Mouse (Mus musculus) embryonic stem cell, embryonic (primary cell): ENCODE data around the gene Epb41l2.

Experiments used
- CTCF ChIA-PET, 4 experiments: fragments of 300-600 bp in 2 of 4; fragments of 350-600 bp in 2 of 4; sonication (Branson Sonifier 250); formaldehyde crosslinking; loops; one replicate each; lab custom pipeline; 2022; ENCODE audit warnings: inconsistent platforms in 2 of 4; lab: Charles Lee
- POLR2A ChIA-PET, 4 experiments: fragments of 300-600 bp in 2 of 4; fragments of 350-600 bp in 2 of 4; sonication (Branson Sonifier 250); formaldehyde crosslinking; loops; one replicate each; lab custom pipeline; 2022; ENCODE audit warnings: antibody characterized with exemption in 4 of 4, inconsistent platforms in 1 of 4; lab: Charles Lee

Gene Epb41l2

GRCm38 (mm10) chr10:25471944-25472343, 112.3 kb downstream of the Epb41l2 start:
- ChIA-PET POLR2A (interaction anchor here in 1 of 4 experiments (0.6 to 1.7 kb wide), 2 partner anchors 74 to 213 kb away, joined by 3 to 4 read pairs; no protein-coding TSS in a partner anchor), CTCF (no interaction called here)

- ChIA-PET POLR2A (no interaction called here), CTCF (no interaction called here)
These were observed 120.1 kb downstream of the Epb41l2 start for GRCm38 (mm10) chr10:25479716-25480115.

- ChIA-PET POLR2A (interaction anchor here in 3 of 4 experiments (0.6 to 1.2 kb wide), 4 partner anchors 8 to 208 kb away, joined by 3 to 5 read pairs (median 4); no protein-coding TSS in a partner anchor), CTCF (no interaction called here)
These were observed 123.2 kb downstream of the Epb41l2 start for GRCm38 (mm10) chr10:25482791-25483190.

- CTCF ChIA-PET, result interaction anchor here (0.6 to 1.5 kb wide), 10 partner anchors 15 to 1397 kb away, joined by 3 to 5 read pairs (median 3); no protein-coding TSS in a partner anchor
- POLR2A ChIA-PET, result interaction anchor here in 3 of 4 experiments (0.6 to 1.5 kb wide), 4 partner anchors 91 to 148 kb away, joined by 3 to 5 read pairs (median 4); no protein-coding TSS in a partner anchor
These were observed 128.9 kb downstream of the Epb41l2 start for GRCm38 (mm10) chr10:25488456-25488855.

- POLR2A ChIA-PET, result interaction anchor here in 1 of 4 experiments (0.6 kb wide), 1 partner anchor 174 kb away, joined by 3 read pairs; no protein-coding TSS in a partner anchor
- CTCF ChIA-PET, result interaction anchor here in 2 of 4 experiments (0.6 kb wide), 2 partner anchors 61 to 176 kb away, joined by 3 to 4 read pairs; no protein-coding TSS in a partner anchor
These were observed 139.9 kb downstream of the Epb41l2 start for GRCm38 (mm10) chr10:25499323-25500071.

- ChIA-PET CTCF (no interaction called here), POLR2A (interaction anchor here in 1 of 4 experiments (1.0 kb wide), 1 partner anchor 10 kb away, joined by 3 read pairs; no protein-coding TSS in a partner anchor)
These were observed 143.7 kb downstream of the Epb41l2 start for GRCm38 (mm10) chr10:25503250-25503649.

GRCm38 (mm10) chr10:25513821-25514220, 154.2 kb downstream of the Epb41l2 start:
- CTCF ChIA-PET, result interaction anchor here in 1 of 4 experiments (0.6 kb wide), 1 partner anchor 480 kb away, joined by 3 read pairs; no protein-coding TSS in a partner anchor

GRCm38 (mm10) chr10:25519954-25520353, 160.4 kb downstream of the Epb41l2 start:
- POLR2A ChIA-PET, result no interaction called here

More at GRCm38 (mm10) chr10:25513821-25514220, 154.2 kb downstream of the Epb41l2 start:
- POLR2A ChIA-PET, result interaction anchor here in 1 of 4 experiments (0.8 kb wide), 1 partner anchor 117 kb away, joined by 3 read pairs; no protein-coding TSS in a partner anchor

GRCm38 (mm10) chr10:25520428-25520827, 160.8 kb downstream of the Epb41l2 start:
- POLR2A ChIA-PET, result no interaction called here
- CTCF ChIA-PET, result no interaction called here

More at GRCm38 (mm10) chr10:25519954-25520353, 160.4 kb downstream of the Epb41l2 start:
- CTCF ChIA-PET, result no interaction called here

- ChIA-PET POLR2A (interaction anchor here in 2 of 4 experiments (0.9 to 1.1 kb wide), 2 partner anchors 12 to 249 kb away, joined by 3 read pairs; no protein-coding TSS in a partner anchor), CTCF (no interaction called here)
These were observed 164.1 kb downstream of the Epb41l2 start for GRCm38 (mm10) chr10:25523727-25524126.

GRCm38 (mm10) chr10:25526156-25526555, 166.6 kb downstream of the Epb41l2 start:
- ChIA-PET CTCF (interaction anchor here in 2 of 4 experiments (1.0 to 1.1 kb wide), 2 partner anchors 37 to 132 kb away, joined by 3 to 4 read pairs; no protein-coding TSS in a partner anchor), POLR2A (interaction anchor here in 2 of 4 experiments (0.5 to 0.6 kb wide), 4 partner anchors 19 to 1355 kb away, joined by 3 read pairs; no protein-coding TSS in a partner anchor)

- ChIA-PET POLR2A (interaction anchor here in 2 of 4 experiments (0.6 to 1.0 kb wide), 2 partner anchors 20 to 1355 kb away, joined by 3 read pairs; no protein-coding TSS in a partner anchor), CTCF (interaction anchor here in 2 of 4 experiments (1.0 to 1.1 kb wide), 2 partner anchors 38 to 132 kb away, joined by 3 to 4 read pairs; no protein-coding TSS in a partner anchor)
These were observed 167.0 kb downstream of the Epb41l2 start for GRCm38 (mm10) chr10:25526622-25527021.

GRCm38 (mm10) chr10:25527126-25527525, 167.5 kb downstream of the Epb41l2 start:
- ChIA-PET POLR2A (interaction anchor here in 1 of 4 experiments (1.0 kb wide), 1 partner anchor 21 kb away, joined by 3 read pairs; no protein-coding TSS in a partner anchor), CTCF (interaction anchor here in 1 of 4 experiments (1.0 kb wide), 1 partner anchor 38 kb away, joined by 4 read pairs; no protein-coding TSS in a partner anchor)

- POLR2A ChIA-PET, result no interaction called here
- CTCF ChIA-PET, result no interaction called here
These were observed 171.7 kb downstream of the Epb41l2 start for GRCm38 (mm10) chr10:25531335-25531734.

GRCm38 (mm10) chr10:25533105-25533504, 173.5 kb downstream of the Epb41l2 start:
- POLR2A ChIA-PET, result interaction anchor here in 1 of 4 experiments (0.6 kb wide), 2 partner anchors 59 to 325 kb away, joined by 3 read pairs; no protein-coding TSS in a partner anchor
- CTCF ChIA-PET, result no interaction called here

- CTCF ChIA-PET, result no interaction called here
- POLR2A ChIA-PET, result interaction anchor here in 1 of 4 experiments (0.6 kb wide), 1 partner anchor 326 kb away, joined by 3 read pairs; no protein-coding TSS in a partner anchor
These were observed 174.1 kb downstream of the Epb41l2 start for GRCm38 (mm10) chr10:25533513-25534246.

GRCm38 (mm10) chr10:25534467-25534866, 174.9 kb downstream of the Epb41l2 start:
- ChIA-PET POLR2A (no interaction called here), CTCF (no interaction called here)

- CTCF ChIA-PET, result no interaction called here
- POLR2A ChIA-PET, result no interaction called here
These were observed 176.3 kb downstream of the Epb41l2 start, which contains the start of gene Smlr1 for GRCm38 (mm10) chr10:25535891-25536331. Smlr1 (minus strand) TSS chr10:25536267.
